Mouse (Mus musculus) CH12.LX (cell line): ENCODE measurements around the gene Mroh8.
"Not testable (repeated sequence)": the region's sequence is repeated elsewhere in the genome, so short reads cannot be mapped to it uniquely, and the experiment has no call there.

Source experiments
- CHD1 ChIP-seq: IDR thresholded peaks from 2 replicates; pipeline ENCODE4 v1.6.1; 2012; ENCODE audit warnings: low read depth, low read length, improper control_type of control experiment, inconsistent platforms
- CTCF ChIP-seq, 2 experiments: IDR thresholded peaks in 1 of 2; conservative IDR thresholded peaks in 1 of 2; 2 replicates each; pipeline ENCODE4 v1.5.1; 2011 to 2012; ENCODE audit warnings: low read depth in 2 of 2, low read length in 2 of 2, improper control_type of control experiment in 1 of 2, inconsistent platforms in 1 of 2, mild to moderate bottlenecking in 1 of 2, moderate library complexity in 1 of 2
- HCFC1 ChIP-seq: IDR thresholded peaks from 2 replicates; pipeline ENCODE4 v1.6.1; 2012; ENCODE audit warnings: low read depth, mild to moderate bottlenecking, inconsistent platforms, low read length, improper control_type of control experiment
- ZC3H11A ChIP-seq: IDR thresholded peaks from 2 replicates; pipeline ENCODE4 v1.6.1; 2012; ENCODE audit warnings: low read depth, mild to moderate bottlenecking, inconsistent platforms, low read length, improper control_type of control experiment
- ZNF384 ChIP-seq: IDR thresholded peaks from 2 replicates; pipeline ENCODE4 v1.6.1; 2012; ENCODE audit warnings: low read depth, low read length, improper control_type of control experiment, inconsistent platforms

- TF ChIP-seq ZC3H11A; CTCF (conservative IDR thresholded peaks at IDR 0.05 in 1 of 2, IDR thresholded peaks at IDR 0.05 in 1 of 2; ENCODE audit: low read depth in 2 of 2, low read length in 2 of 2); ZNF384; HCFC1; CHD1: not testable (repeated sequence)
Measured at GRCm38 (mm10) chr2:157165312-157166224, 113.8 kb downstream of the Mroh8 start.
